Mouse (Mus musculus): ENCODE data around the gene Lrrc34.

DNA sequence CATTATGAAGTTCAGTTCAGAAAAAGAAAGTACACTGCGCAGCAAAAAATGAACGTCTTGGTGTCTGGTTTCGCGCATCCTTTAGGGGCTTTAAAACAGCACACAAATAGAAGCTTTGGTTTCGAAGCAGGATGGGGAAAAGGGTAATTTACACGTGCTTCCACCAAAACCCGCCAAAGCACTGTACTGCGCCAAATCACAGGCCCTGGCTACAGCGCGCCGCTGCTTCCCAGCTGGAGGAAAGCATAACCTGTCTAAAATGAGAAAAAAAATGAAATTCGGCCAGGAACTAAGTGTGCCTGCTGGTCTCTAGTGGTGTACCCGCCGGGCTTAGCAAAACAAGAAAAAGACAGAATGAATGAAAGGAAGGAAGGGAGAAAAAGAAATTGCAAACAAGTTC is 47.0 kb downstream of the Lrrc34 start:
- TF ChIP-seq POLR2A (IDR thresholded peaks at IDR 0.05; ENCODE audit: control insufficient read depth, low read depth, low read length) (no peak), CTCF (IDR thresholded peaks at IDR 0.05; ENCODE audit: control insufficient read depth, insufficient read depth, insufficient replicate concordance, low read depth, low read length) (no peak)
